Mouse (Mus musculus) limb, embryonic 13.5 days (tissue): ENCODE measurements around the gene Dcps. TPM values are rescaled to one million over a fixed set of nuclear protein-coding genes. Genes with fewer than 3 reads are reported as not detected.

Experiments used
- ATAC-seq: fragments of 200-750 bp; cut with Nextera tagmentation; 2 replicates; pipeline ENCODE4 v1.8.0; 2017; ENCODE audit warnings: low read depth, moderate number of reproducible peaks, moderate TSS enrichment; ENCODE audit not compliant: low FRiP score
- H3K27ac ChIP-seq: fragments of 300-500 bp; sonication (generic); 2 replicates; pipeline ENCODE4 v1.5.1; 2015; ENCODE audit warnings: inconsistent platforms, mild to moderate bottlenecking, moderate library complexity
- H3K27me3 ChIP-seq: fragments of 300-500 bp; sonication (generic); 2 replicates; pipeline ENCODE4 v1.6.1; 2015; ENCODE audit warnings: mild to moderate bottlenecking, inconsistent platforms
- H3K36me3 ChIP-seq: fragments of 300-500 bp; sonication (generic); 2 replicates; pipeline ENCODE4 v1.6.1; 2015; ENCODE audit warnings: inconsistent platforms, mild to moderate bottlenecking, moderate library complexity
- H3K4me1 ChIP-seq: fragments of 300-500 bp; sonication (generic); 2 replicates; pipeline ENCODE4 v1.6.1; 2015; ENCODE audit warnings: inconsistent platforms
- H3K4me2 ChIP-seq: fragments of 300-500 bp; sonication (generic); replicated peaks from 2 replicates; pipeline ENCODE4 v1.6.1; 2015; ENCODE audit warnings: inconsistent platforms, mild to moderate bottlenecking, moderate library complexity
- H3K4me3 ChIP-seq: fragments of 300-500 bp; sonication (generic); 2 replicates; pipeline ENCODE4 v1.5.1; 2015; ENCODE audit warnings: moderate library complexity, mild to moderate bottlenecking, inconsistent platforms
- H3K9ac ChIP-seq: fragments of 300-500 bp; sonication (generic); 2 replicates; pipeline ENCODE4 v1.6.1; 2015; ENCODE audit warnings: mild to moderate bottlenecking, inconsistent platforms
- H3K9me3 ChIP-seq: fragments of 300-500 bp; sonication (generic); 2 replicates; pipeline ENCODE4 v1.6.1; 2016; ENCODE audit warnings: inconsistent platforms
- WGBS: fragments of 180-500 bp; shearing (Covaris S2); methylation state at CpG from one replicate; pipeline ENCODE4 v1.1.7; 2015; 5-methylcytosine and 5-hydroxymethylcytosine counted together
- polyA plus RNA-seq: library from polyadenylated mRNA; unstranded; fragments of >200 nt; fragmentation: Nextera tagmentation; extraction: Ambion mirVana; gene quantifications from 2 replicates; pipeline ENCODE4 v1.2.1, GENCODE M21; 2015

Gene Dcps
- 78.2 and 80.9 TPM in 2 replicates for polyA plus RNA-seq

DNA sequence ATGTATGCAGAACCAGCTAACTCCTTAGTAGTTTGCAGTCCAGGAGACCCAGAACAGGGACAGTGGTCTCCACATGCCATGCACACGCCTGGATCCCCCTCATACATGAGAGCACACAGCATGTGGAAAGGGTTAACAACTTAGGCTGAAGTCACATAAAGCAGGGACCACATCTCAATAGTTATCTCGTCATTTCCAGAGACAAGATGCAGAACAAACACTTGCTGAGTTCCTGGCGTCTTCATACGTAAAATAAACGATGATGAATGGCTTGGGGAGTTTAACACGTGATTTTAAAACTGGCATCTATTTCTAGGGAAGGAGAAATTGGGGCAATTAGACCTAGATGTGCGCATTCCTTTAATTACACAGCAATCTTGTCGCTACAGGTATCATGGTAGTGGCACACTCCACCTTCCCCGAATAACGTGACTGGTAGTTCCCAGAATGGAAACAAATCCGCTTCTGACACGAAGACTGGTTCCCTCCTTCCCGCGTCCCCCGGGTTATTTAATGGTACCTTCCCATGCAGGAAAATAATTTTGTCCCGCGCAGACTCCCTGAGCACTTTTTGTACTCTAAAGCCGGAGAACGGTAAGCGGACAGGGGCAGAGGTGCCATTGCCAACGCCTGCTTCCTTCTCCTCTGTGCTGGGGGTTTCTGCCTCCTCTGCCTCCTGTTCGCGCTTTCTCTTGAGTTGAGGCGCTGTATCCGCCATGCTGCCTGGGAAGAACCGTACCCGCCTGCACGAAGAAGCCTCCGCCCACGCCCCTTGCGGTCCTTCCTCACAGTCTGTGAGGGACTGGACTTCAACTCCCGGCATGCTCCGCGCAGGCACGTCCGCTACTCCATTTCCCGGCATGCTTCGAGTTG, at the start of gene Dcps:
TSS of gene Dcps (minus strand) at position 811 of the 873 bp plus-strand sequence.
- peaks cover 6% of the 10 kb centered on the region for H3K36me3 ChIP-seq
- peaks cover 15% of the 10 kb centered on the region for H3K4me1 ChIP-seq
- no peaks in the 10 kb centered on the region for H3K27me3 ChIP-seq
- peak within 1 kb of the TSS; percentile 85 for H3K27ac ChIP-seq
- peak within 1 kb of the TSS; percentile 72 for H3K9ac ChIP-seq
- WGBS = under 1% methylated on average over 38 of the region's 38 CpGs
- H3K4me2 ChIP-seq = peak within 1 kb of the TSS; percentile 81
- ATAC-seq = peak; percentile 97
- no peaks in the 10 kb centered on the region for H3K9me3 ChIP-seq
- peak within 1 kb of the TSS; percentile 66 for H3K4me3 ChIP-seq

- Histone ChIP-seq H3K27ac (no peak overlapping the region), H3K36me3 (peaks cover 64% of the 10 kb centered on the region), H3K27me3 (no peaks in the 10 kb centered on the region), H3K4me3 (no peak overlapping the region), H3K4me2 (no peak overlapping the region), H3K9ac (no peak overlapping the region), H3K9me3 (no peaks in the 10 kb centered on the region), H3K4me1 (no peaks in the 10 kb centered on the region)
- WGBS = 93% methylated on average over 3 of the region's 3 CpGs
- no peak for ATAC-seq
Observed at GRCm38 (mm10) chr9:35223466-35223865, 47.6 kb upstream of the Dcps start.

- H3K4me2 ChIP-seq = no peak overlapping the region
- no peaks in the 10 kb centered on the region for H3K27me3 ChIP-seq
- H3K9me3 ChIP-seq = no peaks in the 10 kb centered on the region
- H3K27ac ChIP-seq = no peak overlapping the region
- no peak overlapping the region for H3K9ac ChIP-seq
- H3K4me3 ChIP-seq = no peak overlapping the region
- WGBS = 80% methylated on average over 1 of the region's 1 CpGs
- H3K36me3 ChIP-seq = peaks cover 89% of the 10 kb centered on the region
- no peaks in the 10 kb centered on the region for H3K4me1 ChIP-seq
- no peak for ATAC-seq
Observed at GRCm38 (mm10) chr9:35217963-35218362, 42.1 kb upstream of the Dcps start.

GRCm38 (mm10) chr9:35211573-35212511, 36.0 kb upstream of the Dcps start:
- 36% methylated on average over 26 of the region's 26 CpGs for WGBS
- Histone ChIP-seq H3K9ac (peak overlapping the region; percentile 95), H3K27me3 (no peaks in the 10 kb centered on the region), H3K4me1 (peaks cover 15% of the 10 kb centered on the region), H3K4me3 (peak overlapping the region; percentile 93), H3K9me3 (no peaks in the 10 kb centered on the region), H3K36me3 (peaks cover 65% of the 10 kb centered on the region), H3K27ac (peak overlapping the region; percentile 73; the same call in 1 of the 2 replicates), H3K4me2 (peak overlapping the region; percentile 85)
- no peak for ATAC-seq

DNA sequence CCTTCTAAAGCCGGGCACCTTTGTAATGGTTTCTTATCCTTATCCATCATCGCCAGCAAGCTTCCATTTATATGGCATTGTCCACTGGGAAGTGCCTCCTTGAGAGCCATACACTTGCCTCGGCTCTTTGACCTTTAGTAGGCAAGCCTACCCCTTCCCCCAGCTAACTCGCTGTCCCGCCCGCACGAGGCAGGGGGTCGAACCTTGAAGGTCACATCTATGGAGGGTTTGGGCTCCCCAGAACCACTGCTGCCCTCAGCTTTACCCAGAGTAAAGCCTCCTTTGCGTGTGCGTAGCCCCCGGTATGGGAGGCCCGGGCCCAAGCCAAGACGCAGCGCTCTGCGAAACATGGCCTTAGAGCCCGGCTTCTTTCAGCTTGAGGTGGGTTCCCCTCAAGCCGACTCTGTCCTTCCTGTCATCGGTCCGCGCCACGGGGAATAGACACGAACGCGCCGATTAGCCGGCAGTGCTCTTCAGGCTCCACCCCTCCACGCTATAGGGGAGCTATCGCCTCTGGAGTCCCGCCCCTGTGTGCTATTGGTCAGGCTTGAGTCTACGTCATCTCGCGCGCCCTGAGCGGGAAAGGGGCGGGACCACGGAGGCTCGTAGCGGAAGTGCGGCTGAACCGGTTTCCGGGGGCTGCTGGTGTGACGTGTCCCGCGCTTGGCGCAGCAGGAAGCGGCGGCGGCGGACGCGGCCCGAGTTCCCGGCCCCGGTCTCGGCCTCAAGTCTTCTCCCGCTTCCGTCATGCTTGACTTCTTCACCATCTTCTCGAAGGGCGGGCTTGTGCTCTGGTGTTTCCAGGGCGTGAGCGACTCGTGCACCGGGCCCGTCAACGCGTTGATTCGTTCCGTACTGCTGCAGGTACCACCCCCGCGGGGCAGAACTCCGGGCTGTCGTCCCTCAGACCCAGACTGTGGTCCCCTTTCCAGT, 34.9 kb upstream of the Dcps start, which contains the start of gene Foxred1:
TSS of gene Foxred1 (minus strand) at position 514 of the 933 bp plus-strand sequence.
- peak within 1 kb of the TSS; percentile 88 for H3K4me2 ChIP-seq
- peaks cover 15% of the 10 kb centered on the region for H3K4me1 ChIP-seq
- peak within 1 kb of the TSS; percentile 95 for H3K9ac ChIP-seq
- H3K9me3 ChIP-seq = no peaks in the 10 kb centered on the region
- ATAC-seq = peak; percentile 100
- peaks cover 67% of the 10 kb centered on the region for H3K36me3 ChIP-seq
- H3K27me3 ChIP-seq = no peaks in the 10 kb centered on the region
- H3K27ac ChIP-seq = peak within 1 kb of the TSS; percentile 83
- H3K4me3 ChIP-seq = peak within 1 kb of the TSS; percentile 93
- 1% methylated on average over 72 of the region's 72 CpGs for WGBS

DNA sequence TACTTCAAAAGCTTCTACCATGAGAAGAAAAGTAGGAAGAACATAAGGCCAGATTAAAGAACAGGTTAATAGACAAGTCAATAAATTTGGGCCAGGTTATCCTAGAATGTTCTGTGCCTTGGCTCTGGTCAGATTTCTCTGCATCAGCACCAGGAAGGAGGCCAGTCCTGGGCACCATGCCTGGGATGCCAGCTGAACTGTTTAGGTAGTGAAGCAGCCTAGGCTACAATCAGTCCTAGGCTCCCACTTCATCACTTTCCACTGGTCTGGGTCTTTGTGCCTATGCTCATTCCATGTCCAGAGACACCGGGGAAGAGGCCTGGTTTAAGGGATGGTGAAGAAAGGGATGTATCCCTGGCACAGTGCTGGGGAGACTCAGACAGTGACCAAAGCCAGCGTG, 28.6 kb upstream of the Dcps start:
- H3K36me3 ChIP-seq = peaks cover 52% of the 10 kb centered on the region
- no peak overlapping the region for H3K4me3 ChIP-seq
- no peak overlapping the region for H3K27ac ChIP-seq
- H3K4me1 ChIP-seq = peaks cover 9% of the 10 kb centered on the region
- no peak for ATAC-seq
- no peak overlapping the region for H3K9ac ChIP-seq
- no peaks in the 10 kb centered on the region for H3K27me3 ChIP-seq
- WGBS = 86% methylated on average over 2 of the region's 2 CpGs
- H3K9me3 ChIP-seq = no peaks in the 10 kb centered on the region
- no peak overlapping the region for H3K4me2 ChIP-seq

DNA sequence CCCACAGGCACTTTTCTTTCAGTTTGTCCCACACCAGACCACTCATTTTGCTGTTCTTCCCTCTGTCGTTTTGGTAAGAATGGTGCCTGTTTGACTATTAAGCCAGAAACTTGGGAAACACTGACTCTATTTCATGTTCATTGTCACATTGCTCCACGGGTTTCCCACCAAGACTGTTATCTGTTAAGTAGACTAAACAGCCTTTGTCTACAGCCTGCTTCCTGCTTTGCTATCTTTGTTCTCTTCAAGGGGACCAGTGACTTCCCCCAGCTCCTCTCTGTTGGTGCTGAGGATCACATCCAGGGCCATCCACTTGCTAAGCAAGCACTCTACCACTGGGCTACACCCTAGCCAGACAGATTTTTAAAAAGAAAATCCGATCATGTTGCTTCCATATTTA, 27.7 kb upstream of the Dcps start:
- Histone ChIP-seq H3K9me3 (no peaks in the 10 kb centered on the region), H3K4me2 (no peak overlapping the region), H3K4me1 (peaks cover 14% of the 10 kb centered on the region), H3K9ac (no peak overlapping the region), H3K27me3 (no peaks in the 10 kb centered on the region), H3K36me3 (peaks cover 46% of the 10 kb centered on the region), H3K27ac (no peak overlapping the region), H3K4me3 (no peak overlapping the region)
- ATAC-seq = no peak
- 53% methylated on average over 3 of the region's 3 CpGs for WGBS

DNA sequence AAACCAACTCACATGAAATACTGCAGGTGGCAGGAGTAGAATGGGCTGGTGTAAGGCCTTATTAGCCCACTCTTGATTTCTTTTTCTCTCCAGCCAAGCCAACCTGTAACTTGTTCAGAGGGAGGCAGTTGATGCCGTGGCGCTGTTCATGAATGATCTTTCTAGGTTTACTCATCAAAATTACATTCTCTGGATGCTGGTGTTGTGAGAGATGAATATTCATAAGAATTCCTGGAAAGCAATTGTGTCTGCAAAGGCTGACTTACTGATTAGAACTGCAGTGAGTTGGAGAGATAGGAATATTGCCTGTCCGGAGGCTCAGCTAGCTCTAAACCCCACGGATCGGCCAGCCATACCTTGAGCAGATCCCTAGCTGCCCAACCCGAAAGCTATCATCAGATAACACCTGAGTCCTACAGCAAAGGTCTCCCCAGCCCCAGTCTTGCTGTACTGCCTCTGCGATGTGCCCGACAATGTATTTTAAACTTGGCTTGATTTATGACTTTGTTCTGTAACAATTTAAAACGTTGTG, 24.7 kb upstream of the Dcps start:
- peak overlapping the region; percentile 66 for H3K4me3 ChIP-seq
- WGBS = 64% methylated on average over 9 of the region's 9 CpGs
- peak overlapping the region; percentile 31; the same call in 1 of the 2 replicates for H3K9ac ChIP-seq
- peaks cover 17% of the 10 kb centered on the region for H3K36me3 ChIP-seq
- no peak overlapping the region for H3K27ac ChIP-seq
- peak overlapping the region; percentile 82 for H3K4me2 ChIP-seq
- peaks cover 16% of the 10 kb centered on the region for H3K4me1 ChIP-seq
- no peak for ATAC-seq
- H3K27me3 ChIP-seq = no peaks in the 10 kb centered on the region
- no peaks in the 10 kb centered on the region for H3K9me3 ChIP-seq

DNA sequence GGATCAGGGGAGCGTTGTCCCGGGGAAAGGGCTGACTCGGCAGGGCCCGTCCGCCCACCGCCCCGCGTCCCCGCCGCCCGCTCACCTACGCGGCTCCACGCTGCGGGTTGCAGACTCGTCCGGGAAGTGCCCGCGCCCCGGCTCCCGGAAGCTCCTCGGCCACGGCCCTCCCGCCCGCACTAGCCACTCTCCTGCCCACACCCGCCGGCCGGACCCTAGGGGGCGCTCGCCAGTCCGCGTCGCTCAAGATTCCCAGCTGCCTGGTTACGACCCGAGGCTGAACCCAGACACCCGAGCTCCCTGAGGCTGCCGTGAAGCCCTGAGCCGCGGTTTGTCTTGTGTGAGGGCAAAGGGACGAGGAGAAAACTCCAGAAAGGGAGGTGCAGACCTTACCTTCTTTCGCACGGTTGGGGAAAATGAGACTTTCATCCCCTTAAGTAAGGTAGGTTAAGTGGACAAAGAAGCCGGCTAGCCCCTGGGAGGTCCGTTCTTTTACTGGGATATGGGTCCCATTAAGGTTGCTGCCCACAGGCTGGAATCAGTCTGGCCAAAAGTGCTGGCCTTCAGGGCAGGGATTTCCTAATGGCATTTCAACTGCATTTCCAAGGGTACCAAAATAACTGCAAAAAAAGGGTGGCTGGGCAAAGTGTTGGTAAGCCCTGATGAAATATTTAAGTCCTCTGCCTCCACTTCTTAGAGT, 24.1 kb upstream of the Dcps start, which contains the start of the genes Srpr and Tirap:
TSS of gene Srpr (plus strand) at position 404 of the 700 bp plus-strand sequence.
TSS of gene Tirap (minus strand) at position 520 of the 700 bp plus-strand sequence.
- Histone ChIP-seq H3K4me1 (peaks cover 16% of the 10 kb centered on the region), H3K27ac (peak within 1 kb of the TSS; percentile 58; the same call in 1 of the 2 replicates), H3K9ac (peak within 1 kb of the TSS; percentile 81), H3K27me3 (no peaks in the 10 kb centered on the region), H3K4me2 (peak within 1 kb of the TSS; percentile 82), H3K36me3 (peaks cover 10% of the 10 kb centered on the region), H3K9me3 (no peaks in the 10 kb centered on the region), H3K4me3 (peak within 1 kb of the TSS; percentile 66)
- peak; percentile 93 for ATAC-seq
- WGBS = under 1% methylated on average over 44 of the region's 44 CpGs
